Mouse (Mus musculus): Measurements from ENCODE around the gene Pcgf1.

DNA sequence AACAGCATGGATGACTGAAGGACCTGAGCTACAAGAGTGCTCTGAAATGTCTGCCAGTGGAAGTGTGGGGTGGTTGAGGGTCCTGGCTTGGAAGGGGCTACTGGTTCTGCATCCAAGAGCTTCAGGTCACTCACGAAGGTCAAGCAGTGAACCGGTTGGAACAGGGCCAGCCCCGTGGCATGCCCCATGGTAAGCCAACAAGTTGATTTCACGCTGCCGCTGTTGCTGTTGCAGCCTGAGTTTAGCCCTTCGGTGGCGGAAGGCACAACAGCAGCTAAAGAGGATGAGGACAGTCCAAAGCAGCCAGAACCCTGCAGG, 42.0 kb downstream of the Pcgf1 start:
- TF ChIP-seq GATA1 (IDR thresholded peaks at IDR 0.05; ENCODE audit: borderline replicate concordance, low read length) = no peak
- no peak for TF ChIP-seq FLI1 (IDR thresholded peaks at IDR 0.05; ENCODE audit: low read length)
